Mouse (Mus musculus): ENCODE measurements at regions not wholly inside any gene's neighbourhood (a gene's known extent, or its start where the extent isn't known, plus 50 kb on each side); places are given as distances from the start of the nearest gene placed in this dataset.

DNA sequence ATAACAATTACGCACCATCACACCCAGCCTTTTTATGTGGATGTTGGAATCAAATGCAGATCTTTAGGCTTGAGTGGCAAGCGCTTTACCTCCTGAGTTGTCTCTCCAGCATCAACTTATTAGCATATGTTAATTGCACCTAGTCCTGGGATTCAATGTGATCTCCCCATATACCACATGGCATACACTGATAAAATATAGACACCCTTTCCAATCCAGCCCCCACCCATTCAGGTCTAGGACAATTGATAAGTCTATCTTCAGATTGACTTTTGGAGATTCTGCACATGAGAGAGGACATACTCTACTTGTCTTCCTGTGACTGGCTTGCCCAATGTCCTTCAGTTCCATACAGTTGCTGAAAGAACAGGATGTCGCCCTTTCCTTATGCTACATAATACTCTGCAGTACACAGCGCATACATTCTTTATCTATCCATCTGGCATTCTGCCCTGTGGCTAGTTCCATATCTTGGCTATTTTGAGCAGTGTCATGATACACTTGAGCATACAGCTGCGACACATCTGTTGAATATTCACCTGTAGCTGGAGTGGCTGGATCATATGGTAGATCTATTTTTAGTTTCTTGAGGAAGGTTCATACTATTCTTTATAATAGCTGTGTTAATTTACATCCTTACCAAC lies 120.3 kb downstream of the Gsdmc2 start:
- no peaks in the 10 kb centered on the region for H3K9me3 ChIP-seq (ENCODE audit: control insufficient read depth, low read length)
- H3K4me3 ChIP-seq (ENCODE audit: low read depth, low read length), result no peak overlapping the region
- H3K36me3 ChIP-seq (ENCODE audit: control insufficient read depth, insufficient read depth, low read length), result no peaks in the 10 kb centered on the region
- 94% methylated on average over 5 of the region's 5 CpGs for WGBS
- H3K9ac ChIP-seq (ENCODE audit: low read length), result no peak overlapping the region
- DNase-seq (ENCODE audit: low spot score) (no peak), ATAC-seq (ENCODE audit: insufficient read depth, low FRiP score, low TSS enrichment) (no peak)
- no peak overlapping the region for H3K4me2 ChIP-seq (ENCODE audit: low read depth)
- H3K27me3 ChIP-seq (ENCODE audit: control insufficient read depth, insufficient read depth, low read length), result no peaks in the 10 kb centered on the region
- no peaks in the 10 kb centered on the region for H3K4me1 ChIP-seq (ENCODE audit: control insufficient read depth, insufficient read depth, low read length)
- H3K27ac ChIP-seq (ENCODE audit: low read depth, low read length), result no peak overlapping the region

DNA sequence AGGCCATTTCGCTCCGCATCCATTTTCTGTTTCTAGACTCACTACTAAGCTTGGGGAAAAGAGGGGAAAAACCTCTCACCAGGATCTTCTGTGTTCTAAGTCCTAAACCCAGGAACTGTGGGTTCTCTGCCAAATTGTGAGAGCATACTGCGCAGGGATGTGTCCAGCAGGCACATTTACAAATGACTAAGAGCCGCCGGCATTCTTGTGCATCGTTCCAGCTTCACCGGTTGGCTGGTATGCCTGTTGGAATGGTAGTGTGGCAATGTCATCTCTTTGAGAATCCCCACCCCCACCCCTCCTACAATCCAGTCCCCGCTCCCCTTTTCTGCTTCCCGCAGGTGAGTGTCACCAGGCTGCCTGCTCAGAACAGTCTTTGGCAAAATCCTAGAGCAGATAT lies 122.0 kb downstream of the Gsdmc2 start:
- 70% methylated on average over 9 of the region's 9 CpGs for WGBS

DNA sequence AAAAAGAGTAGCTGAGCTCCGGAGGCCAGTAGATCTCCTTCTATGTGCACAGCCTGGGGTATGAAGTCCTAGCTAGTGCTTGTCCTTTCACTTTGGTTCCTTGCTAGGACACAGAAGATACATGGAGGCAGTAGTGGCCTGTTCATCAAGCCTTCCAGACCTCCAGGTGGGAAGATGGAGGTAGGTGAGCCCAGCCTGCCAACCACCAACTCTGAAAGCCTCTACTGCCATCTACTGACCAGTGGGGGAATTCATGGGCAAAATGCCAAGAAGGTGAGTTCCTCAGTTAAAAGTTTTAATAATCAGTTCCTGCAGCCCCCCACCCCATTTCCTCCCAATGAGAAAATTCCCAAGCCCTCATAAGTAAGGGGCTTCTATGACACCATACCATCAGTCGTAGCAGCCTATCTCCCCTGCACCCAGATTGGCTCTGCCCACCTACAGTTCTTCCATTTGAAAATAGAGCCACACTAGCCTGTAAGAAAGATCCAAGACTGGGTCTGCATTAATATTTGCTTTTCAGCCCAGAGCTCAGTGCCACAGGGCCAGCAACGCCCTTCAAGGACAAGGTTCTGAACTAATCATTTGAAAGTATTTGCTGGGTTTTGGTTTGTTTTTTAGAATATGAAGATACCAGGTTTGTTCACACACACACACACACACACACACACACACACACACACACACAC lies 123.2 kb downstream of the Gsdmc2 start:
- peak; percentile 63 for DNase-seq (ENCODE audit: low spot score)
- no peaks in the 10 kb centered on the region for H3K4me1 ChIP-seq (ENCODE audit: control insufficient read depth, insufficient read depth, low read length)
- H3K4me3 ChIP-seq (ENCODE audit: low read depth, low read length), result no peak overlapping the region
- WGBS, result 73% methylated on average over 3 of the region's 3 CpGs
- H3K27ac ChIP-seq (ENCODE audit: low read depth, low read length), result no peak overlapping the region
- no peaks in the 10 kb centered on the region for H3K36me3 ChIP-seq (ENCODE audit: control insufficient read depth, insufficient read depth, low read length)
- no peak for ATAC-seq (ENCODE audit: insufficient read depth, low FRiP score, low TSS enrichment)
- no peak overlapping the region for H3K4me2 ChIP-seq (ENCODE audit: low read depth)
- H3K27me3 ChIP-seq (ENCODE audit: control insufficient read depth, insufficient read depth, low read length), result no peaks in the 10 kb centered on the region
- H3K9me3 ChIP-seq (ENCODE audit: control insufficient read depth, low read length), result no peaks in the 10 kb centered on the region
- no peak overlapping the region for H3K9ac ChIP-seq (ENCODE audit: low read length)

More for the DNA sequence above, 122.0 kb downstream of the Gsdmc2 start:
- no peaks in the 10 kb centered on the region for H3K4me1 ChIP-seq (ENCODE audit: control insufficient read depth, insufficient read depth, low read length)
- ATAC-seq (ENCODE audit: insufficient read depth, low FRiP score, low TSS enrichment) (no peak), DNase-seq (ENCODE audit: low spot score) (no peak)
- no peaks in the 10 kb centered on the region for H3K9me3 ChIP-seq (ENCODE audit: control insufficient read depth, low read length)
- no peaks in the 10 kb centered on the region for H3K27me3 ChIP-seq (ENCODE audit: control insufficient read depth, insufficient read depth, low read length)
- no peak overlapping the region for H3K27ac ChIP-seq (ENCODE audit: low read depth, low read length)
- no peak overlapping the region for H3K4me2 ChIP-seq (ENCODE audit: low read depth)
- no peaks in the 10 kb centered on the region for H3K36me3 ChIP-seq (ENCODE audit: control insufficient read depth, insufficient read depth, low read length)
- no peak overlapping the region for H3K4me3 ChIP-seq (ENCODE audit: low read depth, low read length)
- no peak overlapping the region for H3K9ac ChIP-seq (ENCODE audit: low read length)

DNA sequence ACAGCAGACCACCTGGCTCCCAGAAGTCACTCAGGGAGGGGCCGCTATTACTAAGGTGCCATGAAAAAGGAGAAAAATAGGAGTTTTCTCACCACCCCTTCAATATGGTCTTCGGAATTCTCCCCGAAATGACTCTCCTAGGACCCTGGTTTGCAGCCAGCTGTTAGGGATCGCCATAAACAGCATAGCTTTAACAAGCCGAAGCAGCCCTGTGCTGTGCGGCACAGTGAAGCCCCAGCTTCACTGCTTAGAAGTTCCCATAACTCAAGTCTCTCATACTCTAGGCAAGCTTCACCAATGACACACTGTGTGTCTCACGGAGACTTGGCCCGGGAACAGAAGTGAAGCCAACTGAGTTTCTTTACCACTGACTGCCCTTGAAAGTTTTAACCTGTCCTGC lies 127.2 kb downstream of the Gsdmc2 start:
- H3K9ac ChIP-seq (ENCODE audit: low read length), result no peak overlapping the region
- no peak overlapping the region for H3K27ac ChIP-seq (ENCODE audit: low read depth, low read length)
- H3K27me3 ChIP-seq (ENCODE audit: control insufficient read depth, insufficient read depth, low read length), result no peaks in the 10 kb centered on the region
- H3K9me3 ChIP-seq (ENCODE audit: control insufficient read depth, low read length), result no peaks in the 10 kb centered on the region
- DNase-seq (ENCODE audit: low spot score) (no peak), ATAC-seq (ENCODE audit: insufficient read depth, low FRiP score, low TSS enrichment) (no peak)
- no peak overlapping the region for H3K4me3 ChIP-seq (ENCODE audit: low read depth, low read length)
- 86% methylated on average over 8 of the region's 8 CpGs for WGBS
- H3K36me3 ChIP-seq (ENCODE audit: control insufficient read depth, insufficient read depth, low read length), result no peaks in the 10 kb centered on the region
- H3K4me2 ChIP-seq (ENCODE audit: low read depth), result no peak overlapping the region
- no peaks in the 10 kb centered on the region for H3K4me1 ChIP-seq (ENCODE audit: control insufficient read depth, insufficient read depth, low read length)

DNA sequence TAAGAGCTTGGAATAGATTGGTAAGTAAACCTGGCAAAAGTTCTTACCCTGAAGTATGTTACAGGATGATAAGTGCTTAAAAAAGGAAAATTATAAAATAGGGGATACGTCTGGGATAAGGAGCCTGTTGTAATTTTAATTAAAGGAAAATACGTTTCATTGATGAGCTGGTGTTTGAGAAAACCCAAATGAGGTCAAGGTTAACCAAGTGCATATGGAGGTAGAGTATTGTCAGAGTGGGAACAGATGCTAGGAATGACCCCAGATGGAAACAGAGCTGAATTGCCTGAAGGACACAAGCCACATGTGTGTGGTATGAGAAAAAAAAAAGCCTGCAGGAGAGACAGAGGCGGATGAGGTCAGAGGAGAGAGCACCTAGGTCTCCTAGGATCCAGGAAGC lies 131.3 kb downstream of the Gsdmc2 start:
- H3K27ac ChIP-seq (ENCODE audit: low read depth, low read length), result no peak overlapping the region
- ATAC-seq (ENCODE audit: insufficient read depth, low FRiP score, low TSS enrichment), result no peak
- H3K27me3 ChIP-seq (ENCODE audit: control insufficient read depth, insufficient read depth, low read length), result no peaks in the 10 kb centered on the region
- H3K4me2 ChIP-seq (ENCODE audit: low read depth), result no peak overlapping the region
- no peak overlapping the region for H3K4me3 ChIP-seq (ENCODE audit: low read depth, low read length)
- no peak for DNase-seq (ENCODE audit: low spot score)
- 74% methylated on average over 3 of the region's 3 CpGs for whole genome bisulfite sequencing
- no peaks in the 10 kb centered on the region for H3K4me1 ChIP-seq (ENCODE audit: control insufficient read depth, insufficient read depth, low read length)
- no peak overlapping the region for H3K9ac ChIP-seq (ENCODE audit: low read length)
- no peaks in the 10 kb centered on the region for H3K36me3 ChIP-seq (ENCODE audit: control insufficient read depth, insufficient read depth, low read length)
- no peaks in the 10 kb centered on the region for H3K9me3 ChIP-seq (ENCODE audit: control insufficient read depth, low read length)

DNA sequence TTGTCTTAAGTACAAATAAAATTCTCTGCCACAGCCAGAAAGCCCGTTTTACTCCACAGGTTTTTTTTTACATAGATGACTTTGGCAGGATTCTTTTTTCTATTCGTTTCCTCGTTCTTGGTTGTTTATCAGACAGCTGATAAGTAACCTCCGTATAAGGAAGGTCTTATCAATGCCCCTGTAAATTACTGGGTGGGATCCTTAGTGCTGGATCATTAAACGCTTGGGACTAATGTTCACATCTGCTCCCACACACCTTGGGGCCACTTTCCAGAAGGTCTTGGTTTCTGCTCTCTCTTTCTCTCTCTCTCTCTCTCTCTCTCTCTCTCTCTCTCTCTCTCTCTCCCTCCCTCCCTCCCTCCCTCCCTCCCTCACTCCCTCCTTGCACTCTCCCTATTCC lies 134.6 kb downstream of the Gsdmc2 start:
- Histone ChIP-seq H3K9me3 (ENCODE audit: control insufficient read depth, low read length) (no peaks in the 10 kb centered on the region), H3K4me2 (ENCODE audit: low read depth) (no peak overlapping the region), H3K9ac (ENCODE audit: low read length) (no peak overlapping the region), H3K36me3 (ENCODE audit: control insufficient read depth, insufficient read depth, low read length) (no peaks in the 10 kb centered on the region), H3K4me1 (ENCODE audit: control insufficient read depth, insufficient read depth, low read length) (no peaks in the 10 kb centered on the region), H3K4me3 (ENCODE audit: low read depth, low read length) (no peak overlapping the region), H3K27me3 (ENCODE audit: control insufficient read depth, insufficient read depth, low read length) (no peaks in the 10 kb centered on the region), H3K27ac (ENCODE audit: low read depth, low read length) (no peak overlapping the region)
- ATAC-seq (ENCODE audit: insufficient read depth, low FRiP score, low TSS enrichment) (no peak), DNase-seq (ENCODE audit: low spot score) (no peak)
- WGBS, result 86% methylated on average over 5 of the region's 5 CpGs

DNA sequence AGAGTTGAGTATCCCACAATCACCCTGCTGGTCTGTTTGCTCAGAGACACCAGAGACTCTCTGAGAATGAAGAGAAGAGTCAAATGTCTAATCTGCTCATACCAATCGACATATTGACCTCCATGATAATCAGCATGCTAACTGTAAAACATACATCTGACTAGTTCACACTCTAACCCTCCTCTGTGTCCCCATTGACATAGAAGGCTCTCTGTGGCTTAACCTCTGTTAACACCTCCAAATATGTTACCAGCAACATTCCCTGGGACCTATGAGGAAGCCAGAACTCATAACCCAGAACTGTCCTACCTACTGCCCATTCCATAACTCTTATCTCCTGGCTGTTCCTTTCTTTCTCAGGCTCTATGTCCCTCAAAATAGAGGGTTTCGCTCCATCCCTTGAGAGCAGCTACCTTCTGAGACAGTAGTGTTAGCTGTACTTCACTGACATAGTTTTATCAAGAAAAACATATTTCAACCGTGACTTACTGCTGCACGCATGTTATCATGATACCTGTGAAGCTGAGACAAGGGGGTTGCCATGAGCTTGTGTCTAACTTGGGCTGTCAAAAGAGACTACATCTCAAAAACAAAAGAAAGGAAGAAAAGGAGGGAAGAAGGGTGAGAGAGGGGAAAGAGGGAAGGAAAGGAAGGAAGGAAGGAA lies 135.6 kb downstream of the Gsdmc2 start:
- no peak overlapping the region for H3K27ac ChIP-seq (ENCODE audit: low read depth, low read length)
- no peaks in the 10 kb centered on the region for H3K9me3 ChIP-seq (ENCODE audit: control insufficient read depth, low read length)
- 89% methylated on average over 4 of the region's 4 CpGs for WGBS
- DNase-seq (ENCODE audit: low spot score) (no peak), ATAC-seq (ENCODE audit: insufficient read depth, low FRiP score, low TSS enrichment) (no peak)
- no peak overlapping the region for H3K9ac ChIP-seq (ENCODE audit: low read length)
- H3K4me3 ChIP-seq (ENCODE audit: low read depth, low read length), result no peak overlapping the region
- H3K36me3 ChIP-seq (ENCODE audit: control insufficient read depth, insufficient read depth, low read length), result no peaks in the 10 kb centered on the region
- no peaks in the 10 kb centered on the region for H3K4me1 ChIP-seq (ENCODE audit: control insufficient read depth, insufficient read depth, low read length)
- H3K27me3 ChIP-seq (ENCODE audit: control insufficient read depth, insufficient read depth, low read length), result no peaks in the 10 kb centered on the region
- H3K4me2 ChIP-seq (ENCODE audit: low read depth), result no peak overlapping the region

DNA sequence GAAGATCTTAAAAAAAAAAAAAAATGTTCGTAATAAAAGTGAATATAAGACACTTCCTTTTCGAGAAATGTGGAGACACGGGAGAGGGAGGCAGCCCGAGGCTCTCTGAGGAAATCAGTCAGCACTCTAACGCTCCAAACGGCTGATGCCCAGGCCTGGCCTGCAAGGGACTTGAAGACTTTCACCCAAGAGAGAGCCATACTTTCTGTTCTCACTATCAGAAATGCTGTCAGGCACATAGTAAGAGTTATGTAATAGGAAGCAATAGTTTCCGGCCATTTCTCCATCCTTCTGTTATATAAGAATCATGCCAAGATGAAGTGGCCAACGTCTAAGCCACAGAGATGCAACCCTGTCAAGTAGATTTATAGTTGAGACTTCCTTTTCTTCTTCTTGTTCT lies 140.3 kb downstream of the Gsdmc2 start:
- ATAC-seq (ENCODE audit: insufficient read depth, low FRiP score, low TSS enrichment), result no peak
- H3K4me3 ChIP-seq (ENCODE audit: low read depth, low read length), result no peak overlapping the region
- no peak overlapping the region for H3K27ac ChIP-seq (ENCODE audit: low read depth, low read length)
- DNase-seq (ENCODE audit: low spot score), result no peak
- H3K9me3 ChIP-seq (ENCODE audit: control insufficient read depth, low read length), result no peaks in the 10 kb centered on the region
- 95% methylated on average over 8 of the region's 8 CpGs for WGBS
- no peak overlapping the region for H3K4me2 ChIP-seq (ENCODE audit: low read depth)
- no peaks in the 10 kb centered on the region for H3K36me3 ChIP-seq (ENCODE audit: control insufficient read depth, insufficient read depth, low read length)
- H3K9ac ChIP-seq (ENCODE audit: low read length), result no peak overlapping the region
- H3K4me1 ChIP-seq (ENCODE audit: control insufficient read depth, insufficient read depth, low read length), result no peaks in the 10 kb centered on the region
- no peaks in the 10 kb centered on the region for H3K27me3 ChIP-seq (ENCODE audit: control insufficient read depth, insufficient read depth, low read length)

DNA sequence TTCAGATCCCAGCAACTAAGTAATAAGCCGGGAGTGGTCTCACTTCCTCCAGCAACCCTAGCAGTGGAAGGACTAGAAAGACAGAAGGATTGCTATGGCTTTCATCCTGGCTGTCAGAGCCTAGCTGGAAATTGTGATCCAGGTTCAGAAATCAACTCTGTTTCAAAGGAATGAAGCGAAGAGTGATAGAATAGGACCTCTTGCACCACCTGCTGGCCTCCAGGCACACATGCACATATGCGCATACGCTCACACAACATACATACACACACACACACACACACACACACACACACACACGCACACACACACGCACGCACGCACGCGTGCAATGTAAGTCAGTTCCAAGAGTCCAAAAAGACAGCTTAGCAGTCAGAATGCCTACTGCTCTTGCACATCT lies 147.1 kb downstream of the Gsdmc2 start:
- H3K27me3 ChIP-seq (ENCODE audit: control insufficient read depth, insufficient read depth, low read length), result no peaks in the 10 kb centered on the region
- H3K9ac ChIP-seq (ENCODE audit: low read length), result no peak overlapping the region
- no peak for DNase-seq (ENCODE audit: low spot score)
- H3K4me1 ChIP-seq (ENCODE audit: control insufficient read depth, insufficient read depth, low read length), result no peaks in the 10 kb centered on the region
- no peaks in the 10 kb centered on the region for H3K36me3 ChIP-seq (ENCODE audit: control insufficient read depth, insufficient read depth, low read length)
- H3K4me3 ChIP-seq (ENCODE audit: low read depth, low read length), result no peak overlapping the region
- WGBS, result 96% methylated on average over 10 of the region's 10 CpGs
- no peaks in the 10 kb centered on the region for H3K9me3 ChIP-seq (ENCODE audit: control insufficient read depth, low read length)
- H3K27ac ChIP-seq (ENCODE audit: low read depth, low read length), result no peak overlapping the region
- H3K4me2 ChIP-seq (ENCODE audit: low read depth), result no peak overlapping the region
- no peak for ATAC-seq (ENCODE audit: insufficient read depth, low FRiP score, low TSS enrichment)
